Mouse (Mus musculus) myocyte (in vitro differentiated cells): ENCODE data around the gene Ldah. TPM values are rescaled to one million over a fixed set of nuclear protein-coding genes. Genes with fewer than 3 reads are reported as not detected.

Experiments
- H3K27me3 ChIP-seq: one replicate; pipeline ENCODE4 v1.6.1; 2011; ENCODE audit not compliant: control insufficient read depth, insufficient read depth, insufficient read length
- H3K36me3 ChIP-seq: one replicate; pipeline ENCODE4 v1.6.1; 2011; ENCODE audit not compliant: control insufficient read depth, insufficient read depth
- H3K4me2 ChIP-seq: one replicate; pipeline ENCODE4 v1.6.1; 2011; ENCODE audit warnings: low read depth, control low read depth
- H3K4me3 ChIP-seq: one replicate; pipeline ENCODE4 v1.5.1; 2011; ENCODE audit warnings: mild to moderate bottlenecking, control low read depth, moderate library complexity
- H3K79me2 ChIP-seq: one replicate; pipeline ENCODE4 v1.6.1; 2011; ENCODE audit not compliant: control insufficient read depth, insufficient read depth
- H3ac ChIP-seq: one replicate; pipeline ENCODE4 v1.6.1; 2011; ENCODE audit not compliant: control insufficient read depth, insufficient read length
- CEBPB ChIP-seq: IDR thresholded peaks from 2 replicates; pipeline ENCODE4 v1.6.1; 2011; ENCODE audit warnings: mild to moderate bottlenecking, moderate library complexity; ENCODE audit not compliant: poor library complexity, insufficient read depth, severe bottlenecking
- E2F4 ChIP-seq: IDR thresholded peaks from one replicate; pipeline ENCODE4 v1.6.1; 2011; ENCODE audit warnings: mild to moderate bottlenecking, control low read depth, moderate library complexity; ENCODE audit not compliant: insufficient read depth
- MAX ChIP-seq: IDR thresholded peaks from one replicate; pipeline ENCODE4 v1.6.1; 2011; ENCODE audit warnings: low read depth, mild to moderate bottlenecking, control low read depth
- MYOD1 ChIP-seq, 3 experiments: IDR thresholded peaks; one replicate each; pipeline ENCODE4 v1.6.1; 2011; ENCODE audit warnings: control low read depth in 2 of 3, low read depth in 2 of 3, mild to moderate bottlenecking in 2 of 3, moderate library complexity in 1 of 3; ENCODE audit not compliant: insufficient read length in 2 of 3, control insufficient read depth in 1 of 3
- MYOG ChIP-seq, 3 experiments: IDR thresholded peaks; one replicate each; pipeline ENCODE4 v1.6.1; 2011; ENCODE audit warnings: control low read depth in 2 of 3, low read depth in 2 of 3, mild to moderate bottlenecking in 2 of 3; ENCODE audit not compliant: insufficient read length in 2 of 3, control insufficient read depth in 1 of 3, insufficient read depth in 1 of 3
- POLR2A ChIP-seq: IDR thresholded peaks from one replicate; pipeline ENCODE4 v1.6.1; 2011; ENCODE audit warnings: low read depth, mild to moderate bottlenecking, control low read depth, moderate library complexity; ENCODE audit not compliant: insufficient read length
- POLR2AphosphoS2 ChIP-seq: IDR thresholded peaks from one replicate; pipeline ENCODE4 v1.6.1; 2011; ENCODE audit warnings: low read depth, control low read depth; ENCODE audit not compliant: insufficient read length
- REST ChIP-seq: IDR thresholded peaks from one replicate; pipeline ENCODE4 v1.6.1; 2011; ENCODE audit warnings: mild to moderate bottlenecking, control low read depth, moderate library complexity; ENCODE audit not compliant: insufficient read depth, insufficient read length
- SRF ChIP-seq: IDR thresholded peaks from one replicate; pipeline ENCODE4 v1.6.1; 2011; ENCODE audit warnings: low read depth; ENCODE audit not compliant: control insufficient read depth, insufficient read length
- TCF12 ChIP-seq: IDR thresholded peaks from one replicate; pipeline ENCODE4 v1.6.1; 2011; ENCODE audit warnings: mild to moderate bottlenecking, control low read depth; ENCODE audit not compliant: poor library complexity, insufficient read depth, severe bottlenecking
- TCF3 ChIP-seq: IDR thresholded peaks from one replicate; pipeline ENCODE4 v1.6.1; 2011; ENCODE audit warnings: low read depth, control low read depth; ENCODE audit not compliant: insufficient read length
- USF1 ChIP-seq: IDR thresholded peaks from one replicate; pipeline ENCODE4 v1.6.1; 2011; ENCODE audit warnings: low read depth, mild to moderate bottlenecking, control low read depth, moderate library complexity
- polyA plus RNA-seq: library from polyadenylated mRNA; unstranded; fragments of >200 nt; fragmentation: generic; extraction: Trizol; gene quantifications from one replicate; pipeline ENCODE4 v1.2.1, GENCODE M21; 2012; ENCODE audit warnings: missing spikeins

Ldah gene
- polyA plus RNA-seq, 1 experiment = 35.0 TPM

DNA sequence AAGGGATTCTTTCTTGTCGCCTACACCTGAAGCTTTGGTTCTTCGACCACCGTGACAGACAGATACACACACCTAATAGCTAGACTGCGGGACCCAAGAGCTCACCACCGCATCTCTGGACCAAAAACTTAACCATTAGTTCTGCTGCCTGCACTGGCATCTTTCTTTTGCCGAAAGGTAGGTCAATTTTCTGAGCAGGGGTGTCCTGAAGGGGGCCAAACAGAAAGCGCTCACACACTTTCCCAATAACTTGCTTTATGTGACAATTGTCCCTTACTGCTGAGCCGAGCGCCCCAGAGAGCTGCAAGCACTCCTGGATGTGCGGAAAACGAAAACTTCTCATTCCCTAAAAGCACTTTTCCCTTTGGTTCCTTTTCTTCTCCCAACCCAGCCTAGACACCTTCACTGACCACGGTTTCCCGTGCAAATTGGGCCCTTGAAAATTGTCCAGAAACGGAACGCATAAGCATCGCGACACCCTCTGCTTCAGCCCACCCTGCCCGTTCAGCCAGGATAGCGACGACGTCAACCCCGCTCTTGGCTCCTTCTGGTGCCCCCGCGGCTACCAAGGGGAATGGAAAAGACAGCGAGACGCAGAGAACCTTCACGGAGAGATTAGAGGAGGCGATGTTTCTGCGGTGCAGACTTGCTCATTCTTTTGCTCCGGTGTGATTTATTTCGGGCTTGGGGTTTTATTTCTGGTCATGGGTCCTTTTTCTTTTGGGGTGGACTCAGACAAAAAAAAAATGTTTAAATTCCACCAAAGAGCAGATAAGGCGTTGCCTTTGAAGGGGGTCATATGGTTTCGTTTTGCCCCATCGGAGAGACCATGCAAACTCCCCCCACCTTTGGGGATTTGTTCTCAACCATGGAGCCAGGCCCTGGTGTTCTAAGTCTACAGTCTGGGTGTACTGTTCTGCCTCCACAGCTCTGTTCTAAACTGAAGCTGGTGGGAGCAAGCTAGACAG, 91.5 kb downstream of the Ldah start:
- H3K27me3 ChIP-seq = no peaks in the 10 kb centered on the region
- H3K79me2 ChIP-seq = no peaks in the 10 kb centered on the region
- H3K4me2 ChIP-seq = no peak overlapping the region
- H3K36me3 ChIP-seq = no peaks in the 10 kb centered on the region
- no peak overlapping the region for H3ac ChIP-seq
- no peak overlapping the region for H3K4me3 ChIP-seq
- TF ChIP-seq SRF (no peak), TCF3 (no peak), POLR2A (no peak), POLR2AphosphoS2 (no peak), MYOG (IDR thresholded peaks at IDR 0.05; ENCODE audit: control insufficient read depth in 1 of 3, insufficient read depth in 1 of 3, insufficient read length in 2 of 3, low read depth in 2 of 3) (no peak), TCF12 (no peak), E2F4 (no peak), REST (no peak)

DNA sequence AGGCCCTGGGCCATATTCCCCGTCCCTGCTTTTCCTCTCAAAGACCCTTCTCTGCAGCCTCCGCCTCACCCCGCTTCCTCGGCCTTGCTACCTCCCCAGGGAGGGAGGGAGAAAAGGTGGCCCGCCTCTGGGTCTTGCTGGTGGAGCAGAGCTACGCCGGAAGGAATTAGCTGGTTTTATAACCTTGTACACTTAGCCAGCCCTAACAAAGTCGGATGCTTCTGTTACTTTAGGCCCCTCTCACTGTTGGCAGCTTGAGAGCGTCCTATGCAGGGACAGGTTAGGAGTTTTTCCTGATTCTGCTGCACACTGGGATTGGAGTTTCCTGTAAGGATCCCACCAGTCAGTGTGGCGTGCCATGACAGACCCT, 92.2 kb downstream of the Ldah start:
- no peak overlapping the region for H3ac ChIP-seq
- no peak overlapping the region for H3K4me3 ChIP-seq
- no peaks in the 10 kb centered on the region for H3K79me2 ChIP-seq
- no peak for TF ChIP-seq POLR2A
- TF ChIP-seq REST = no peak
- TF ChIP-seq MAX = no peak
- TF ChIP-seq MYOD1 (IDR thresholded peaks at IDR 0.05; ENCODE audit: control insufficient read depth in 1 of 3, insufficient read length in 2 of 3, low read depth in 2 of 3) = no peak
- TF ChIP-seq USF1 = no peak
- TF ChIP-seq TCF12 = no peak
- no peak for TF ChIP-seq CEBPB
- TF ChIP-seq TCF3 = no peak
- no peak overlapping the region for H3K4me2 ChIP-seq
- no peaks in the 10 kb centered on the region for H3K27me3 ChIP-seq
- H3K36me3 ChIP-seq = no peaks in the 10 kb centered on the region

DNA sequence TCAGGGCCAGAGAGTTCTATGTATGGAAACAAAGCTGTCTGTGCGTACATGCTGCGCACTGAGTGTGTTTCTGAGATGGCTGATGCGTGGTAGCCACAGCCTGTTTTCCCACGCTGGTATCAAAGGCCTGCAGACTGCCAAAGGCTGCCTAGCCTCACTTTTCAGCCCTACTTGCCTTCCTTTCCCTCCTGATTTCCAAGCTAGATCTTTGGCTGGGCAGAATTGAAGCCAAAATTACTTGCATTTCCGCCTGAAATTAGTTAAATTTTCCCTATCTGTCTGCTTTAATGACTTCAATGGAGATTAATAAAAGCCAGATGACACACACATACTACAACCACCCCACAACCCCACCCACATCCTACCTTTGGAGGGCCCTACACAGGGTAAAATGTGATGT, 92.6 kb downstream of the Ldah start:
- Histone ChIP-seq H3K4me2 (no peak overlapping the region), H3K4me3 (no peak overlapping the region)

GRCm38 (mm10) chr12:8301011-8301814, 93.3 kb downstream of the Ldah start:
- Histone ChIP-seq H3K4me3 (no peak overlapping the region), H3K36me3 (no peaks in the 10 kb centered on the region), H3K27me3 (no peaks in the 10 kb centered on the region)

More for the DNA sequence above, 92.6 kb downstream of the Ldah start:
- H3K36me3 ChIP-seq = no peaks in the 10 kb centered on the region
- TF ChIP-seq REST = no peak
- H3K79me2 ChIP-seq = no peaks in the 10 kb centered on the region
- no peak overlapping the region for H3ac ChIP-seq
- no peaks in the 10 kb centered on the region for H3K27me3 ChIP-seq

GRCm38 (mm10) chr12:8301841-8302431, 94.0 kb downstream of the Ldah start, which contains the start of gene Gdf7:
Gene Gdf7, minus strand, starts transcription at chr12:8301954.
- TF ChIP-seq REST = no peak
- TF ChIP-seq USF1 = no peak
- no peak for TF ChIP-seq POLR2A
- no peak for TF ChIP-seq MYOD1 (IDR thresholded peaks at IDR 0.05; ENCODE audit: control insufficient read depth in 1 of 3, insufficient read length in 2 of 3, low read depth in 2 of 3)
- no peak for TF ChIP-seq MYOG (IDR thresholded peaks at IDR 0.05; ENCODE audit: control insufficient read depth in 1 of 3, insufficient read depth in 1 of 3, insufficient read length in 2 of 3, low read depth in 2 of 3)
- Histone ChIP-seq H3K4me2 (no peak within 1 kb of the TSS), H3ac (no peak within 1 kb of the TSS), H3K27me3 (no peaks in the 10 kb centered on the region), H3K79me2 (no peaks in the 10 kb centered on the region), H3K36me3 (no peaks in the 10 kb centered on the region), H3K4me3 (no peak within 1 kb of the TSS)

More at GRCm38 (mm10) chr12:8301011-8301814, 93.3 kb downstream of the Ldah start:
- TF ChIP-seq SRF = no peak
- no peak for TF ChIP-seq POLR2A
- no peak for TF ChIP-seq E2F4
- no peak for TF ChIP-seq MYOG (IDR thresholded peaks at IDR 0.05; ENCODE audit: control insufficient read depth in 1 of 3, insufficient read depth in 1 of 3, insufficient read length in 2 of 3, low read depth in 2 of 3)
- no peak for TF ChIP-seq MYOD1 (IDR thresholded peaks at IDR 0.05; ENCODE audit: control insufficient read depth in 1 of 3, insufficient read length in 2 of 3, low read depth in 2 of 3)
- no peak for TF ChIP-seq TCF3
- Histone ChIP-seq H3K4me2 (no peak overlapping the region), H3K79me2 (no peaks in the 10 kb centered on the region), H3ac (no peak overlapping the region)
